Mouse (Mus musculus) heart, adult 2 months (tissue): ENCODE results near the gene Glis2. TPM values are rescaled to one million over a fixed set of nuclear protein-coding genes. Genes with fewer than 3 reads are reported as not detected.
A peak's percentile ranks its signal among the peaks of the same experiment; 100 is the strongest.

Experiments
- DNase-seq, 2 experiments: peaks; one replicate each; pipeline ENCODE4 v3.0.0; 2021
- H3K27ac ChIP-seq: fragments of 200-600 bp; 2 replicates; pipeline ENCODE4 v1.8.1; 2022
- H3K27me3 ChIP-seq: fragments of 200-500 bp; 2 replicates; pipeline ENCODE4 v1.6.1; 2012; ENCODE audit warnings: mild to moderate bottlenecking, low read length, inconsistent platforms, mixed read lengths; ENCODE audit not compliant: control insufficient read depth, insufficient read depth
- H3K36me3 ChIP-seq: fragments of 200-500 bp; 2 replicates; pipeline ENCODE4 v1.6.1; 2012; ENCODE audit warnings: low read length, inconsistent platforms; ENCODE audit not compliant: control insufficient read depth, insufficient read depth
- H3K4me1 ChIP-seq: fragments of 200-500 bp; 2 replicates; pipeline ENCODE4 v1.6.1; 2011; ENCODE audit warnings: low read length; ENCODE audit not compliant: control insufficient read depth, insufficient read depth
- H3K4me3 ChIP-seq: fragments of 200-600 bp; 2 replicates; pipeline ENCODE4 v1.8.1; 2022
- H3K79me2 ChIP-seq: fragments of 200-500 bp; replicated peaks from 2 replicates; pipeline ENCODE4 v1.6.1; 2012; ENCODE audit warnings: mild to moderate bottlenecking, inconsistent platforms, low read length, moderate library complexity, mixed read lengths; ENCODE audit not compliant: control insufficient read depth, insufficient read depth
- H3K9ac ChIP-seq: fragments of 200-500 bp; 2 replicates; pipeline ENCODE4 v1.6.1; 2012; ENCODE audit warnings: low read depth, mild to moderate bottlenecking, control low read depth, inconsistent platforms, low read length, mixed read lengths
- CTCF ChIP-seq: fragments of 200-600 bp; IDR thresholded peaks from 2 replicates; pipeline ENCODE4 v1.8.1; 2022; ENCODE audit warnings: antibody characterized with exemption, mild to moderate bottlenecking, moderate library complexity
- EP300 ChIP-seq: fragments of 200-500 bp; IDR thresholded peaks from 2 replicates; pipeline ENCODE4 v1.6.1; 2011; ENCODE audit warnings: low read depth, low read length, control low read depth; ENCODE audit not compliant: insufficient read depth
- POLR2A ChIP-seq: fragments of 200-500 bp; IDR thresholded peaks from 2 replicates; pipeline ENCODE4 v1.6.1; 2011; ENCODE audit warnings: mild to moderate bottlenecking, low read depth, low read length, control low read depth; ENCODE audit not compliant: insufficient read depth
- WGBS: fragments of 180-500 bp; shearing (Covaris S2); methylation state at CpG from one replicate; pipeline ENCODE4 v1.1.7; 2018; 5-methylcytosine and 5-hydroxymethylcytosine counted together
- intact Hi-C: fragments of 180-260 bp; cut with DNase I; formaldehyde crosslinking; loops from one replicate; pipeline ENCODE4 v1.15.1; 2025
- polyA plus RNA-seq: library from polyadenylated mRNA; depleted of rRNA; stranded (reverse); fragments of >200 nt; gene quantifications from 2 replicates; pipeline ENCODE4 v1.2.3, GENCODE M21; 2012
- total RNA-seq, 2 experiments: library from RNA; stranded (reverse); gene quantifications; 2 replicates each; pipeline ENCODE4 v1.2.3; 2021

The Glis2 gene
- total and polyA plus RNA-seq, 3 experiments = 10.0 to 17.3 (median 11.1) TPM

GRCm38 (mm10) chr16:4604293-4604837, 9.9 kb downstream of the Glis2 start:
- DNase-seq = no peak
- Histone ChIP-seq H3K4me1 (peaks cover 22% of the 10 kb centered on the region), H3K27me3 (no peaks in the 10 kb centered on the region), H3K4me3 (no peak overlapping the region), H3K36me3 (no peaks in the 10 kb centered on the region), H3K9ac (no peak overlapping the region), H3K79me2 (no peaks in the 10 kb centered on the region; the same call in 1 of the 2 replicates), H3K27ac (no peak overlapping the region)
- intact Hi-C loops = no loop called here
- TF ChIP-seq POLR2A (no peak), CTCF (no peak), EP300 (no peak)
- WGBS = 68% methylated on average over 11 of the region's 11 CpGs

- H3K4me1 ChIP-seq = peaks cover 22% of the 10 kb centered on the region
- TF ChIP-seq EP300 (no peak), CTCF (no peak), POLR2A (no peak)
- H3K9ac ChIP-seq = no peak overlapping the region
These were observed 11.1 kb downstream of the Glis2 start for GRCm38 (mm10) chr16:4605514-4606131.

GRCm38 (mm10) chr16:4606431-4607084, 12.0 kb downstream of the Glis2 start:
- no peak for TF ChIP-seq POLR2A
- TF ChIP-seq CTCF = peak; percentile 81
- 0 out of 2 replicates have a peak, but pooled peaks have one; percentile 9 for TF ChIP-seq EP300
- H3K9ac ChIP-seq = no peak overlapping the region; the same call in 1 of the 2 replicates
- intact Hi-C loops = loop anchor here (1.0 to 2.0 kb wide), 3 partner anchors 13 to 118 kb away; no protein-coding TSS in a partner anchor
- 10% methylated on average over 5 of the region's 5 CpGs for WGBS
- H3K27ac ChIP-seq = peak overlapping the region; percentile 79
- no peak overlapping the region for H3K4me3 ChIP-seq
- H3K4me1 ChIP-seq = peaks cover 22% of the 10 kb centered on the region
- DNase-seq = peak; percentile 69 to 78
- H3K27me3 ChIP-seq = no peaks in the 10 kb centered on the region
- H3K36me3 ChIP-seq = no peaks in the 10 kb centered on the region
- no peaks in the 10 kb centered on the region; the same call in 1 of the 2 replicates for H3K79me2 ChIP-seq

More at GRCm38 (mm10) chr16:4605514-4606131, 11.1 kb downstream of the Glis2 start:
- DNase-seq = no peak
- 80% methylated on average over 13 of the region's 13 CpGs for WGBS
- peak overlapping the region; percentile 79; the same call in 1 of the 2 replicates for H3K27ac ChIP-seq
- no peak overlapping the region for H3K4me3 ChIP-seq
- H3K36me3 ChIP-seq = no peaks in the 10 kb centered on the region
- intact Hi-C loops = loop anchor here (2.0 kb wide), 1 partner anchor 117 kb away; no protein-coding TSS in a partner anchor
- H3K27me3 ChIP-seq = no peaks in the 10 kb centered on the region
- no peaks in the 10 kb centered on the region; the same call in 1 of the 2 replicates for H3K79me2 ChIP-seq

GRCm38 (mm10) chr16:4607818-4608531, 13.5 kb downstream of the Glis2 start:
- Histone ChIP-seq H3K79me2 (no peaks in the 10 kb centered on the region; the same call in 1 of the 2 replicates), H3K27me3 (no peaks in the 10 kb centered on the region), H3K27ac (no peak overlapping the region; the same call in 1 of the 2 replicates), H3K4me3 (no peak overlapping the region), H3K36me3 (no peaks in the 10 kb centered on the region), H3K9ac (no peak overlapping the region), H3K4me1 (peaks cover 19% of the 10 kb centered on the region)
- TF ChIP-seq POLR2A = 0 out of 2 replicates have a peak, but pooled peaks have one; percentile 19
- TF ChIP-seq EP300 = peak; percentile 76; the same call in 1 of the 2 replicates
- no peak; the same call in 1 of the 2 replicates for TF ChIP-seq CTCF
- WGBS = 43% methylated on average over 9 of the region's 9 CpGs
- DNase-seq = peak; percentile 85 to 87
- intact Hi-C loops = loop anchor here (1.0 to 2.0 kb wide), 4 partner anchors 15 to 119 kb away; no protein-coding TSS in a partner anchor

- H3K4me3 ChIP-seq = no peak overlapping the region
- no peaks in the 10 kb centered on the region for H3K27me3 ChIP-seq
- H3K4me1 ChIP-seq = peaks cover 19% of the 10 kb centered on the region
- H3K79me2 ChIP-seq = no peaks in the 10 kb centered on the region; the same call in 1 of the 2 replicates
- intact Hi-C loops = loop anchor here (1.0 kb wide), 1 partner anchor 40 kb away; no protein-coding TSS in a partner anchor
- H3K27ac ChIP-seq = no peak overlapping the region
- TF ChIP-seq POLR2A = no peak
- TF ChIP-seq CTCF = no peak
- no peak for TF ChIP-seq EP300
- no peak for DNase-seq
- 82% methylated on average over 19 of the region's 19 CpGs for WGBS
- H3K9ac ChIP-seq = no peak overlapping the region
- no peaks in the 10 kb centered on the region for H3K36me3 ChIP-seq
These were observed 14.1 kb downstream of the Glis2 start for GRCm38 (mm10) chr16:4608532-4609059.
